Mouse (Mus musculus) regulatory T cell (primary cell): ENCODE results near the gene Ctdspl2.

ENCODE experiments used
- in situ Hi-C: fragments of 300-600 bp; cut with MboI, MseI; formaldehyde crosslinking; loops from one replicate; pipeline ENCODE4 v1.15.1; 2025; ENCODE audit warnings: high pct_unique_total_duplicates

Ctdspl2 gene

GRCm38 (mm10) chr2:122059365-122060115, 103.7 kb downstream of the Ctdspl2 start:
- in situ Hi-C loops, result no loop called here
